Mouse (Mus musculus) heart, postnatal 14 days (tissue): ENCODE results near the gene Omt2b. TPM values are rescaled to one million over a fixed set of nuclear protein-coding genes. Genes with fewer than 3 reads are reported as not detected.
A peak's percentile ranks its signal among the peaks of the same experiment; 100 is the strongest.
"Not testable (repeated sequence)": the region's sequence is repeated elsewhere in the genome, so short reads cannot be mapped to it uniquely, and the experiment has no call there.

Experiments
- DNase-seq, 2 experiments: peaks; one replicate each; pipeline ENCODE4 v3.0.0; 2021 to 2022
- intact Hi-C: fragments of 180-260 bp; cut with DNase I; formaldehyde crosslinking; loops from one replicate; pipeline ENCODE4 v1.15.1; 2025
- long read RNA-seq, 2 experiments: library from polyadenylated mRNA; stranded (forward); transcript quantifications; one replicate each; pipeline ENCODE4 v2.0.0; 2021
- total RNA-seq, 2 experiments: library from RNA; stranded (reverse); gene quantifications; 2 replicates each; pipeline ENCODE4 v1.2.3; 2021

Omt2b gene
- total RNA-seq: not detected
- long read RNA-seq, experiment 1: 0 reads
- long read RNA-seq, experiment 2: 0 reads

DNA sequence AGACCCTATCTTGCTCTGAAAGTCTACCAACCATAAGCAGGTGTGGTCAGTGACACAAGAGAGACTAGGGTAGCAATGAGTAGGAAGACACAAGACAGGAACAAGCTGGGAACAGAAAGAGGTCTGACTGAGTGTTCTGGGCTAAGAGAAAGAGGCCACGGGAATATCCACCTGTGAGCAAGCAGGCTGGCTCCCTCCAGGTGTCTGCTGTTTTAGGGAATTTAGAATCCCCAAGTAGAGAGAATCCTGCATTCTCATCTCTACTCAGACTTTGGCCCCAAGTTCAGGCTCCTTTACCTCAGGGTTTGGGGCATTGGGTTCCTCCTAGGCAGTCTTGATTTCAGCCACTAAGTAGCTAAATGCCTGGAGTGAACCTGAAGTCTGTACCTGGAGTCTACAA is at the start of gene Omt2b:
Omt2b (plus strand) TSS at position 301 of the 400 bp plus-strand sequence.
- DNase-seq, intact Hi-C loops: not testable (repeated sequence)

GRCm38 (mm10) chr9:78282002-78282711 is 45.2 kb upstream of the Omt2b start:
- intact Hi-C loops, DNase-seq: not testable (repeated sequence)

- intact Hi-C loops: not testable (repeated sequence)
These were observed 38.3 kb upstream of the Omt2b start for GRCm38 (mm10) chr9:78289063-78289462.

GRCm38 (mm10) chr9:78289723-78290122 is 37.7 kb upstream of the Omt2b start, which contains the start of gene Gm10639:
Gene Gm10639 (plus strand): TSS chr9:78289923.
- DNase-seq, intact Hi-C loops: not testable (repeated sequence)

More at GRCm38 (mm10) chr9:78289063-78289462, 38.3 kb upstream of the Omt2b start:
- not testable (repeated sequence) for DNase-seq

DNA sequence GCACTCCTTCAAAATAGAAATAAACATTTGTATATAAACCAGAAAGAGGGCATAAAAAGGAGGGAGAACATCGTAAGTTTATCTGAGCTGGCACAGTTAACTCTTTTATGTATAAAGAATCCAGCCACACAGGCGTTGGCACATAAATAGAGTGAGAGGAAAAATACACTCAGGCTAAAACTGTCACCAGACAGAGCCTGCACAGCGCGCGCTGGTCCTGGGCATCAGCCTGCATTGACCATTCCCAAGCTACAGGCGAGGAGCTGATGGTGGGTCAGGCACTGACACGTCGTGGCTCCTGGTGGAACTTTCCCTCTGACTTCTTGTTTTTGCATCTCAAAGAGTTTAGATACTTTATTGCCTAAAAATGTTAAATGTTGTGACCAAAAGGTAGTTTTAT is 34.9 kb upstream of the Omt2b start:
- intact Hi-C loops, DNase-seq: not testable (repeated sequence)

DNA sequence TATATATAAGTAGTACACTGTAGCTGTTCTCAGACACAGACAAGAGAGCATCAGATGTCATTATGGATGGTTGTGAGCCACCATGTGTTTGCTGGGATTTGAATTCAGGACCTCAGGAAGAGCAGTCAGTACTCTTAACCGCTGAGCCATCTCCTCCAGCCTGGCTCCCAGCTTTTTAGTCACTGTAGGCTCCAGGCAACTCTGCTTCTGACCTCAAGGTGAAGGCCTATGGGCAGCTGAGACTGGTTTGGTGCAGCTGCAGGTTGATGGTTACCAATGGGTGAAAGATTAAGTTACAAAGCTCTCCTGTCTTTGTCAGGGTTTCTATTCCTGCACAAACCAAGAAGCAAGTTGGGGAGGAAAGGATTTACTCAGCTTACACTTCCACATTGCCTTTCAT is 33.7 kb upstream of the Omt2b start:
- intact Hi-C loops, DNase-seq: not testable (repeated sequence)

DNA sequence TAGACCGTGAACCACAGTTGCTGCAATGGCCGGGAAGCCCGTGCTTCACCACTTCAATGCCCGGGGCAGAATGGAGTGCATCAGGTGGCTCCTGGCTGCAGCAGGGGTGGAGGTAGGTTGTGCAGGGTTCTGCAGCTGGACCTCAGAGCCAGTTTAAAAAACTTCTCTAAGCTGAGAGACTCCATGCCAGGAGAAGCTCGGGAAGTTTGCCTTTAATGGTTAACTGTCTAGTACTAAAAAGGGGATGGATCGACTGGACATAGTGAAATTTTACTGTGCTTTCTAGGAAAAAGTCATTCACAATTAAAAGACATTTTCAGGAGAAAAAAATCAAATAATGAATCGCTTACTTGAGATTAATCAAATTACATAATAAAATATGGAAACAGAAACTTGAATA is 32.6 kb upstream of the Omt2b start:
- not testable (repeated sequence) for DNase-seq
- intact Hi-C loops: loop anchor here (5.0 kb wide), 1 partner anchor 48 kb away; no protein-coding TSS in a partner anchor

GRCm38 (mm10) chr9:78296089-78296488 is 31.3 kb upstream of the Omt2b start:
- intact Hi-C loops: loop anchor here (5.0 kb wide), 1 partner anchor 46 kb away; no protein-coding TSS in a partner anchor
- DNase-seq: peak; percentile 25 to 48

DNA sequence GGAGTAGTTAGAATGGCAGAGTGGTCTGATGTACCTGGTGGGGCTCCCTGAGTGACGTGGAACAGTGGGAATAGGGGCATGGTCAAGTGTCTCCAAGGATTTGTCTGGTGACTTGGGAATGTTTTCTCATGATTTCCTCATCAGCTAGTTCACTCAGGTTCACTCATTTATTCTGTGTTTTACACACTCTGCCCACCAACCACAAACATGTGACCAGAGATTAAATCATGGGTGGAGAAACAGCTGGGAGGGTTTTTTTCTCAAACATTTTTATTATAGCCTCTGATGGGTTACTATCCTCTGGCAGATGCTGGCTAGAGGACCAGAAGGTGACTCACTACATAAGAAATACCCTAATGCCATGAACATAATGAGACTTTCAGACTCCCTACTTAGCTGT is 29.2 kb upstream of the Omt2b start:
- DNase-seq: no peak
- intact Hi-C loops: loop anchor here (5.0 kb wide), 1 partner anchor 44 kb away; no protein-coding TSS in a partner anchor

DNA sequence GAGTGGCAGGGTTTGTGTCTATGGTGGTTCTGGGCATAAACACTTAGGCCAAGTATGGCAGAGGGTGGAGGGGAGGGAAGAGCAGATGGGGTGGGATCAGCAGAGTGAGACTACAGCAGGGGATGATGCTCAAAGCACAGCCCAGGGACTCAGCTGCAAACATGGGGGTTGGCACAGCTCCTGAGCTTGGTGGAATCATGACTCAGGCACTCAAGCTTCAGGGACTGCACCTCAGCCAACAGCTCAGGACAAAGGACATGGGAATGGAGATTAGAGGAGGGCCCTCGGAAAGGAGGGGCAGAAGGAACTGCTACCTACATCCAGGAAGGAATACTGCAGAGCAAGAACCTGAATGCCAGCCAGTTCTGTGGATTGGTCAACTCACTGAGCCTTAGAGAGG is 28.2 kb upstream of the Omt2b start:
- intact Hi-C loops: loop anchor here (5.0 kb wide), 1 partner anchor 43 kb away; no protein-coding TSS in a partner anchor
- DNase-seq: not testable (repeated sequence)

GRCm38 (mm10) chr9:78308122-78308521 is 19.3 kb upstream of the Omt2b start:
- DNase-seq, intact Hi-C loops: not testable (repeated sequence)

DNA sequence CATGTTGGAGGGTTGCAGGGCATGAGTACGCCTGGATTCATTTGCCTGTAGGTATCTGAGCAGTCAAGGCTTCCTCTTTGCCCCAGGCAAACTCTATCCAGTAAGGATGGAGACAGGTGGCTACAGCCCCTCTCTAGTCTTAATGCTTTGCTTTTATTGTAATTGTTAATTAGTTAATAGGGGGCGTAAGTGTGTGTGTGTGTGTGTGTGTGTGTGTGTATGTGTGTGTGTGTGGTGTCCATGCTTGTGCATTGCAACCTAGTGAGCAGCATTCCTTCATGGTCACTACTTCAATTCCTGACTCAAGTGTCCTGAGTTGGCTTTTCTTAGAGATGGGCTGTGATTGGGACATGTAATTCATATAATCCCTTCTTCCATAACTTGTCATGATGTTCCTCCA is 12.7 kb upstream of the Omt2b start, which contains the start of gene Omt2a:
Omt2a (minus strand) TSS at position 101 of the 400 bp plus-strand sequence.
- intact Hi-C loops: no loop called here
- DNase-seq: no peak

DNA sequence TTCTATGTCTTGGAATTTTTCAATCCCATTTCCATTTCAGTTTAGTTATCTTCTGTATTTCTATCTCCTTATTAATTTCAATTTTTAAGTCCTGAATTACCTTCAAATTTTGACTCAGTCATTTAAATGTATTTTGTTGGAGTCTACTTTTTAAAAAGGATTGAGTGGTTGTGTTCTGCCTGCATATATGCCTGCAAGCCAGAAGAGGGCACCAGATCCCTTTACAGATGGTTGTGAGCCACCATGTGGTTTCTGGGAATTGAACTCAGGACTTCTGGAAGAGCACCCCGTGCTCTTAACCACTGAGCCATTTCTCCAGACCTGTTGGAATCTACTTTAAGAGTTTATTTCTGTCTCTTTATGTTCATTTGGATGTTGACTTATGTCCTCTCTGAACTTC is 7.9 kb upstream of the Omt2b start:
- intact Hi-C loops: no loop called here
- DNase-seq: no peak

- DNase-seq, intact Hi-C loops: not testable (repeated sequence)
These were observed 9.7 kb downstream of the Omt2b start for GRCm38 (mm10) chr9:78337050-78337449.

GRCm38 (mm10) chr9:78340324-78340723 is 12.9 kb downstream of the Omt2b start:
- intact Hi-C loops: loop anchor here (5.0 kb wide), 1 partner anchor 43 kb away; no protein-coding TSS in a partner anchor
- peak; percentile 48 to 65 for DNase-seq

DNA sequence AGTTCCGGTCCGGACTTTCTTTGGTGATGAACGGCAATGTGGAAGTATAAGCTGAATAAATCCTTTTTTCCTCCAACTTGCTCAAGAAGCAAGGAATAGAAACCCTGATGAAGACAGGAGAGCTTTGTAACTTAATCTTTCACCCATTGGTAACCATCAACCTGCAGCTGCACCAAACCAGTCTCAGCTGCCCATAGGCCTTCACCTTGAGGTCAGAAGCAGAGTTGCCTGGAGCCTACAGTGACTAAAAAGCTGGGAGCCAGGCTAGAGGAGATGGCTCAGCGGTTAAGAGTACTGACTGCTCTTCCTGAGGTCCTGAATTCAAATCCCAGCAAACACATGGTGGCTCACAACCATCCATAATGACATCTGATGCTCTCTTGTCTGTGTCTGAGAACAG is 15.1 kb downstream of the Omt2b start:
- not testable (repeated sequence) for DNase-seq
- intact Hi-C loops: loop anchor here (5.0 kb wide), 1 partner anchor 45 kb away; no protein-coding TSS in a partner anchor

DNA sequence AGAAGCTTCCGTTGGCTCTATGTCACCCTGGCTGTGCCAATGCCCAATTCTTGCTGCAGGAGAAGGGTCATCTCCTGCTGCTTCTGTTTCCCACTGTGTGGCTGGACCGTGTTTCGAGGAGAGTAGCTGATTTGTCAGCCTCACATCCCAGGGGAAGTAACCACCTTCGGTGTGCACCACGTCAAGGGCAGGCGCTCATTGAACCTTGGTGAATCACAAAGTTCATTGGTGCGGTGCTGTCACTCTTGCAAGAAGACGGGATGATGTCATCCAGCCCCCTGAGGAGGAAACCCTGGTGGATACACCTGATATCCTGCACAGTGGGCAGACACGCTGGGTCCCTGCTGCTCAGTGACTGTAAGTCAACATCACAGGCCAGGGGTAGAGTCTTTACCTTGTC is 15.7 kb downstream of the Omt2b start:
- not testable (repeated sequence) for DNase-seq
- intact Hi-C loops: loop anchor here (5.0 kb wide), 1 partner anchor 46 kb away; no protein-coding TSS in a partner anchor

DNA sequence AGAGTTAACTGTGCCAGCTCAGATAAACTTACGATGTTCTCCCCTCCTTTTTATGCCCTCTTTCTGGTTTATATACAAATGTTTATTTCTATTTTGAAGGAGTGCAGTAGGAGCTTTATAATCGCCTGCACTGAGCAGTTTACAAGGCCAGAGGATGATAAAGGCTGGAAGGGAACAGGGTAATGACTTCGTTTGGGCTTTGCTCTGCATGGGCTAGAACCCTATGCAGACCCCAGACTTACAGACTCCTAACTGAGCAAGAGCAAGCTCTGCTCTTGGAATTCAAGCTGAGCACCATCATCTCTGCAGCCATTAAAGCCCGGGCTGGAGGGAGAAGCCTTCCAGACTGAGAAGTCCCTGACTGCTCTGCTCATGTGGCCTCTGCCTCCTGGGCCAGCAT is 17.8 kb downstream of the Omt2b start:
- intact Hi-C loops, DNase-seq: not testable (repeated sequence)

GRCm38 (mm10) chr9:78347004-78347403 is 19.6 kb downstream of the Omt2b start:
- intact Hi-C loops: no loop called here
- no peak for DNase-seq

DNA sequence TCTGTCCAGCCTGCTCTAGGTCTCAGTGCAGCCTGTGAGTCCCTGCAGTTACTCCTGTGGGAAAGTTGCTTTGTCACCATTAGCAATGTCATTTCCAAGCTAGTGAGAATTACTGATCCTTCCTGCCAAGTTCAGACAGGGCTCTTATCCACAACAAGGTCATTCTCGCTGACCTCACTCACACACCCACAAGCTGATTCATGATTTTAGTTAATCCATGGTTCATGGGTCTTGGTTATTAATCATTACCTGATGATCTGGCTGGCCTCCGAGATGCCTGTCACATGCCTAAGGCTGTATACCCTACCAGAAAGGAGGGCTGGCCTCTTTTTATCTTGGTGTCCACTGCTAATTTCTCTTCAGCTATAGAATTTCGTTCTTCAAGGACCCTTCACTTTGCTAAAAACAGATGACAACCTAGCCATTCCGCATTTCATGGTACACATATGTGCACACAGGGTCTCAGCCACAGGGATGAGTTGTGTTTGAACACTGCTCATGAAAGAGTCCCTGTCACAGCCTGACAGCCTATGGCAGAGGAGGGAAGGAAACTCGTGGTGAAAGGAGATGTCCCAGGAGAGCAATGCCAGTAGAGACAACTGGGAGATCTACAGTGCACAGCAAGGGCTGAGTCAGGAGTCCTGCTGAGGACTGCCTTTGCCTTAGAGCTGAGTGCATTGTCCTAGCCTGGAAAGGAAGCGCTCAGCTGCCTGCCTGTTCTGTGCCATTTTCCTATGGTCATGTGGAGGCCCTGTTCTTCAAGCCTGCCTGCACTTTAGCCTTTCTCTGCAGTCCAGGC is 21.0 kb downstream of the Omt2b start:
- intact Hi-C loops, DNase-seq: not testable (repeated sequence)

DNA sequence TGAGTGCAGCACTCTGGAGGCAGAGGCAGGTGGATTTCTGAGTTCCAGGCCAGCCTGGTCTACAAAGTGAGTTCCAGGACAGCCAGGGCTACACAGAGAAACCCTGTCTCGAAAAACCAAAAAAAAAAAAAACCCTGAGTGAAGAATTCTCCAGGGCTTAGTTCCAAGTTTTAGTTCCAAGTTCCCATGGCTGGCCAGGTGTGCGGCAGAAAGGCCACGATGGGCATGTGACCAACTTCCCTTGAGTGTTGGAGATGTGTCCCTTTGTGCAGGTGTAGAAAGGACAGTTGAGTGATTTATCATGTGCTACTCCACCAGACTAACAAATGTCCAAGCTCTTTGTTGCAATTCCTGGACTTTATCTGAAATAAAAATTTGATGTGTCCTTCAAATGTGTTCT is 21.8 kb downstream of the Omt2b start:
- DNase-seq, intact Hi-C loops: not testable (repeated sequence)
